Mouse (Mus musculus): ENCODE measurements around the gene Tmem210.

GRCm38 (mm10) chr2:25303931-25304656 lies 16.1 kb downstream of the Tmem210 start:
- TF ChIP-seq CTCF (IDR thresholded peaks at IDR 0.05; ENCODE audit: borderline replicate concordance, extremely low read depth, insufficient read depth, insufficient read length) (no peak), POLR2A (IDR thresholded peaks at IDR 0.05; ENCODE audit: borderline replicate concordance, extremely low read depth, insufficient read depth, insufficient read length, poor library complexity, severe bottlenecking) (no peak)
